Mouse (Mus musculus): Measurements from ENCODE around the gene Pkp4. TPM values are rescaled to one million over a fixed set of nuclear protein-coding genes. Genes with fewer than 3 reads are reported as not detected.

Pkp4 gene
- total RNA-seq, 2 experiments from 2014 or later = 199 to 207 TPM

- intact Hi-C loops (cut with DNase I) = no loop called here
Observed at GRCm38 (mm10) chr2:59397531-59397930, 236.9 kb downstream of the Pkp4 start.

GRCm38 (mm10) chr2:59400901-59401378 lies 240.3 kb downstream of the Pkp4 start:
- DNase-seq (ENCODE audit: low spot score in 2 of 2) = no peak
- intact Hi-C loops (cut with DNase I) = no loop called here

More at GRCm38 (mm10) chr2:59397531-59397930, 236.9 kb downstream of the Pkp4 start:
- no peak for DNase-seq (ENCODE audit: low spot score in 2 of 2)

GRCm38 (mm10) chr2:59401841-59402461 lies 241.3 kb downstream of the Pkp4 start:
- intact Hi-C loops (cut with DNase I) = no loop called here
- no peak for DNase-seq (ENCODE audit: low spot score in 2 of 2)

- intact Hi-C loops (cut with DNase I) = no loop called here
- no peak for DNase-seq (ENCODE audit: low spot score in 2 of 2)
Observed at GRCm38 (mm10) chr2:59404022-59404421, 243.4 kb downstream of the Pkp4 start.

Other genes with a start within 250 kb of the Pkp4 start
- gene Ccdc148, start 167 bp upstream of the Pkp4 start, total RNA-seq (2021) = 10 to 100 TPM; 11.9 to 12.4 TPM

Data from left cerebral cortex, postnatal 25 days (tissue).